Mouse (Mus musculus) urinary bladder, postnatal 10 days (tissue): ENCODE measurements around the gene Sik1.

Source experiments
- DNase-seq: peaks from one replicate; pipeline ENCODE4 v3.0.0; 2022; ENCODE audit warnings: low spot score

The Sik1 gene

DNA sequence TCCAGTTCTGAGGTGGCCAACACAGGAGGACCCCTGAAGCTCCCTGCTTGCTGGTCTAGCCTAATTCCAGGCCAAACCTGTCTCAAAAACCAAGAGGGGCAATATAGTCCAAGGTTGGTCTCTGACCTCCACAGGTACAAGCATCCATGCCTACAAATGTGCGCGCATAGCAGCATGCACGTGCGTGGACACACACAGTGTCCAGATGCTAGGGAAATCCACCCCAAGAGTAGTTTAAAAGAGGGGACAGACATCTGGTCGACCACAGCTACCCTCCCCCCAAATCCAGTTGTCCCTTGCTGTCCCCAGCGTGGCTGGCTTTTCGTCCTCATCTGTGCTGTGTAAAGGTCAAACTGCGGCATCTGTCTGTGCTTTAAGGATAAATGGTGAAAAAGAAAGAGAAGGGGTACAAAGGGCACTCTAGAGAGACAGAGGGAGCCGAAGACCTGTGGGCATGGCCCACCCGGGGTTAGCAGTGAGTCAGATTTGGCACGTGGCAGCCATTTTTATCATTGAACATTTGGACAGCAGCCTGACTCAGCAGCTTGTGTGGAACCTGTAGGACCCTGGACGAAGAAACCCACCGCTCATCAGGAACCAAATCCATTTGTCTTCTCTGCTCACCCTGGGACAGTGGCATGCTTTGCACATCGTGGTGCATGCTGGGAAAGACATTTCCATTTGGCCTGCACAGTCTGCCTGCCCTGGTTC, 23.6 kb downstream of the Sik1 start:
- DNase-seq: no peak

DNA sequence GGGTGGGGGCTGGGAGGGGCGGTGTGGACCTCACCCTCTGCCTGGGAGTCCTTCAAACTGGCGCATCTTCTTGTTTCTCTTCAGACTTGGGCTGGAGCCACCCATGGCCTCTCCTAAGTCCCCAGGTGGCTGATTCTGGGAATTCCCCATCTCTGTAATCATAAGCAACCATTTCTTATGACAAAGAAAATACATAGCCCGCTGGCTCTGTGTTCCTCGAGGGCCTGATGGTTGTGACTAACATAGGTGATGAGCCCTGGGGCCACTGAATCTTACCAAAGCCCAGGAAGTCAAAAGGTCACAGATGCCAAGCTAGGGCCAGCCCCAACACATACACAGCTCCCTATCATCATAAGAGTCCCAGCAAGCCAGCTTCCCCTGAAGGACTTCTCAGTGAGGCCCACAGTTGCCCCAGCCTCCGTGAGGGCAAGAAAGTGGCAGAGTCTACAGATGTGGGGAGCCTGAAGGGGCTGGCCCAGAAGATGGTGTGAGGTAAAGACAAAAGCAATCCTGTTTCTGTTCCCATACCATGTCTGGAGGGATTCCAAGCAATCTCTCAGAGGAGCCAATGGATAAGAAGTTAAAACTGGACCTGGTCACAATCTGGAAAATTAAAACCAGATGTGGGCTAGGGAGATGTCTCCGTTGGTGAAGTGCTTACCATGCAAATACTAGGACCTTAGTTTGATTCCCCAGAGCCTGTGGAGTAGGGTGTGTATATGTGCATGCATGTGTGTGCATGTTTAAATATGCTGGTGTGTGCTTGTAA, 24.3 kb downstream of the Sik1 start:
- DNase-seq: no peak

GRCm38 (mm10) chr17:31830506-31831075, 25.0 kb downstream of the Sik1 start:
- no peak for DNase-seq

- DNase-seq: no peak
Observed at GRCm38 (mm10) chr17:31828916-31829315, 26.7 kb downstream of the Sik1 start.

DNA sequence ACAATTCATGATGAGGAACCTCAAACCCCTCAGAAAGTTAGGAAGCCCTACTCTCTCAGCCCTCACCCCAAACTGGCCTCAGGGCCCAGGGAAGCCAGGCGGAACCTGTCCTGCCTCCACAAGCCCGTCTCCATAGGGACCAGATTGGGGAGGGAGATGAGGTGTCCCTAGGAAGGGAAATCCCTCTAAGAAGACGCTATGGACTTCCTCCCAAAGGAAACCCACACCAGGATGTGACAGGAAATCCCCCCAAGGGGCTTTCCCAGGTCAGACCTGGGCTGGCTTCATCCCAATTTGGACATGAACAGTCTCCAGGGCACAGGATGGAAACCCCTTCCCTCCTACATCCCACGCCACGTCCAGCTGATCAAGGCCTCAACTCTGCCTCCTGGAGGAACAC, 27.5 kb downstream of the Sik1 start:
- DNase-seq: no peak

DNA sequence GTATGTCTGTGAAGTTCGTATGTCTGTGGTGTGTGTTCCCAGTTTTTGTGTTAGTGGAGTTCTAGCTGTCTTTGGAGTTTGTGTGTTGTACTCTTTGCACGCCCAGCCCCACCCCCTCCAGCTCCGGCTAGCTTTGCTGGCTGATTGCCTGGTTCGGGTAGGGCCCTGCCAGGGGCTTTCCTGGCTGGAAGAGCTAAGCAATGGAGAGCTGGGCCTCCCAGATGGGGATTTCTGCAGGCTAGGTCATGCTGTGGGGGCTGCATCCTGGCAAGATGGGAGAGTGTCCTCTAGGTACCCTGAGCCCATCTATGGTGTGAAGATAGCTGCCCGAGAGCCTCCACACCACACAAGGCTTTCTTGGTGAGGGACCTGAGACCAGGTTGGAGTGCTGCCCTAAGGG, 28.4 kb downstream of the Sik1 start:
- no peak for DNase-seq

- no peak for DNase-seq
Observed at GRCm38 (mm10) chr17:31826669-31827068, 28.9 kb downstream of the Sik1 start.

DNA sequence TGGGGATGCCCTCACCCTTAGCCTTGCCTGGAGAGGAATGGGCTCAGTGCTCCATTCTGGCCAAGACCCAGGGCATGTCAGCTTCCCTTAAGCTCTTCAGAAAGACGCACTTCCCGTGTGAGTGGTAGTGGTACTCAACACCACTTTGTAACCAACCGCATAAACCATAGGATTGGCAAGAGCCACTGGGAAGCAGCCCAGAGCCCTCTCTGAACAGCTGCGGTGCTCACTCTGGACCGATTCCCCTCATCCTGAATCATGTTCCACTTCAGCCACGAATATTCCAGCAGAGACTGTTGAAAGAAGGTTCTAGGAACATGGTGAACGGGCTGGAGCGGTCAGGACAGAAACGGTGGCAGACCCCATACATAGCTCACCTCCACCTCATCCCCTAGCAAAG, 29.9 kb downstream of the Sik1 start:
- DNase-seq: no peak

- DNase-seq: no peak
Observed at GRCm38 (mm10) chr17:31824812-31825211, 30.8 kb downstream of the Sik1 start.

- no peak for DNase-seq
Observed at GRCm38 (mm10) chr17:31821136-31821933, 34.3 kb downstream of the Sik1 start.

- no peak for DNase-seq
Observed at GRCm38 (mm10) chr17:31820099-31820846, 35.3 kb downstream of the Sik1 start.

DNA sequence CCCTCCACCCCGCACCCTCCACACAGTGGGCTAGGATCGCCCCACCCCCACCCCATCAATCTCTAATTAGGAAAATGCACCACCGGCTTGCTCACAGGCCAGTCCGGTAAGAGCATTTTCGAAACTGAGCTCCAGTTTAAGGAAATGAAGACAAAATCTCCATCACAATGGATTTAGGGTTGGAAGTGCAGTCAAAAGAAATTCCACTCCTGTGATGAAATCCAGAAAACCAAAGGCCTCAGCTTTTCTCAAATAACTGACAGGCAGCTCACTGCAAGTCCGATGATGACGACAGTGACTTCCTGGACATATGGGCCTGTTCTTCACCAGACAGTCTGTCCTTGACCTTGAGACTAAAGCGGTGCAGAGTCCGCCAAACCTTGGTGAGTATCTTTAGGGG, 36.2 kb downstream of the Sik1 start:
- DNase-seq: no peak

GRCm38 (mm10) chr17:31817815-31818214, 37.8 kb downstream of the Sik1 start:
- DNase-seq: no peak

DNA sequence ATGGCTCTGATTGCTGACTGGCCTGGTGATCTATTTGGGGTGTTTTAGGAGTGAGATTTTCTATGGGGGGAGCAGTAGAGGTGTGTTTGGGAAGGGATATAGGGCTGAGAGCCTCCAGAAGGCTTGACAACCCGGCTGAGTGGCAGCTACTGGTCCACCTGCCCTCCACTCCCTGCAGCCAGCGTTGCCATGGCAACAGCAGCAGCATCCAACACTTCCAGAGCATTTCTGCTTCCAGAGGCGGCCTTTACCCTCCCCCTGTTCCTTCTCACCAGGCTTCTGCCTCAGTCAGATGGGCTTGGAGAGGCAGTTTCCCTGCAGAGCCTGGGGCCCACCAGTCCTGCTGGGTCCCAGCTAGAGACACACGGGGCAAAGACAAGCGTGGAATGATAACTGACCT, 38.4 kb downstream of the Sik1 start:
- DNase-seq: no peak

DNA sequence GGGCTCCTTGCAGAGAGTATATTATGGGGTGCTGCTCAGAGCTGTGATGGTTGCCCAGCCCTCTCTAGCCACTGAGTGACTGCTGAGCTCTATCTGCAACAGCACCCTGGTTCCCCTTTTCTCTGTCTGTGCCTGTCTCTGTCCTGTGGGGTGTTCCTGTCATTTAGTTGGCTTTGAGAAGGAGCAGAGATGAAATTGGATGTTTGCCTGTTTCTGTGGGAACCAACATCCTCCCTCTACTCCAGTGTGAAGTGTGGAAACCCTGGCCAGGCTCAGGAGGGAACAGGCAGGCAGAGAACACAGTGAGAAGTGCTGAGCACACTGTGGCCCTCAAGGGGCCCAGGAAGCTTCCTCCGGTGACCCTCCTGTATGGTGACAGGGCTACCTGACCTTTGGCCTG, 40.8 kb downstream of the Sik1 start:
- DNase-seq: no peak

GRCm38 (mm10) chr17:31813938-31814622, 41.5 kb downstream of the Sik1 start:
- DNase-seq: no peak

DNA sequence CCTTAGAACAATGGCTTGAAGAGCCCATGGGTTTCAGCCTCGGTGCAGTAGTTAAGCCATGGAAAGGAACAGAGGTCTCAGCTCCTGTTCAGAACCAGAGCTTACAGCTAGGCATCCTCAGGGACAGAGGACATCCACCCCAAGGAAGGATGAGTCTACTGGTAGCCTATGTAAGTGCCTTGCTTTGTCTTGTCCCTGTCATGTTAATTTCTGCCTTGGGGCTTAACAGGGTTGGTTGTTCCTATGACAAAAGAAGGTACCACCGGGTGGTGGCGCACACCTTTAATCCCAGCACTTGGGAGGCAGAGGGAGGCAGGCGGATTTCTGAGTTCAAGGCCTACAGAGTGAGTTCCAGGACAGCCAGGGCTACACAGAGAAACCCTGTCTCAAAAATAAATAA, 44.3 kb downstream of the Sik1 start:
- no peak for DNase-seq

DNA sequence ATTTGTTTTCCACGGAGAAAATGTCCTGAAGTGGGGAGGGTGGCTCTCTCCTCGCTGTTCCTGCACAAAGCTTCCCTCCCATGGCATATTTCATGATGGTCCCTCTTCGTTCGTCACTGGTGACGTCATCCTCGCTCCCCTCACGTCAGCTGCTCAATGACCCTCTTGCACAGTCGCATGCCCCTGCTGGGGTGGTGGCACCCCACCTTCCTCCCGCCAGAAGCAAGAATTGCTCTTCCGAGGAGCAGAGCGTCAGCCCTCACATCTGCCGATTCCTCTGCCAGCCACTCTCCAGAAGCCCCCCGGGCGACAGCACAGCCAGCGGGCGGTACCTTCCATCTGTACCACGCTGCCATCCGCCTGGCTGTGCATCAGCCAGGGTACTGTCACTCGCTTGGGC, 45.7 kb downstream of the Sik1 start:
- DNase-seq: no peak

DNA sequence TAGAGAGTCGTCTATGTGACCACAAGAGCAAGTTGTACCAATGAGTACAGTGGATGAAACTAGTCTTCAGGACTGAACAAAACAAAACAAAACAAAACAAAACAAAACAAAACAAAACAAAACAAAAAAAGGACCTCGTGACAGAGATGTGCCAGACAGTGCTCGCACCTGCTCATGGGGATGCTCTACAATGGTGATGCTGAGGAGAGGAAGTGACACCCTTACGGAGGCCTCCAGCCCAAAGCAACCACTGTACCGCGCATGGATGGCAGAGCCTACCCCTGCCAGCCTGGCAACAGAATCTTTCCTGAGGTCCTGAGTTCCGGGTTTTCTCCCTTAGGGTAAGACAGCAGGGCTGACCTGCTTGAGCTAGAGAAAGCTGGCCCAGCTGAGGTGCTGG, 46.5 kb downstream of the Sik1 start:
- DNase-seq: no peak

DNA sequence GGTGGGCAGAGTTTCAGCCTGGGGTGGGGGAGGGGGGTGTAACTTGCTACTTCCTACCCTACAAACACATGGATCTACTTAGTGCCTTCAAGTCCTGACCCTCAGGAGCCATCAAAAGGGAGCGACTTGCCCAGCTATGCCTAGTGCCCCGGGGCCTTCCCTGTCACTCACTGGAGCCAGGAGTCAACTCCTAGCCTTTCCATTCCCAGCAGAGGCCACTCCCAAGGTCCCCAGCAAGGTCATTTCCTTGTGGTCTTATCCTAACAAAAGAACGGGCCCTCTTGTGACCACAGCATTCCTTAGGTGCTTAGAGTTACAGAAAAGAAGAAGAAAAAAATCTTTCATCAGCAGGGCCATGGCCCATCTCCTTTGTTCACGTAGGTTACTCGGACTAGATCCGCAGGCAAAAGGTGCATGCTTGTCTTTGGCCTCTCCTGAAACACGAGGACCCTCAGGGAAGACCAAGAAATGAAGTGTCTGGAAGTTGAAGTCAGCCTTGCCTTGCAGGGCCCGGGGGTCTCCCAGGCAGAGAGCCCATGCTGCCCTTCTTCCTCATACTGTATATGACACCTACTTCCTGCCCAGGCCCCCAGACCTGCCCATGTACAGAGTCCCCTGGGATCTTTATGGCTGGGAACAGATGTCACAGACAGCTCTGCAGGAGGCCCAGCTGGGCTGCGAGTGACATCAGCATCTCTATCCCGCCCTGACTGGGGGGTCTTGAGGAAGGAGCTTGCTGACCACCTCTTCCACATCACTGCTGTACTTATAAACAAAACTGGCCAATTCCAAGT, 47.3 kb downstream of the Sik1 start:
- DNase-seq: no peak
